Mouse (Mus musculus): ENCODE measurements around the gene Faap24. TPM values are rescaled to one million over a fixed set of nuclear protein-coding genes. Genes with fewer than 3 reads are reported as not detected.

Gene Faap24
- polyA plus RNA-seq (2016; fragmentation: Nextera tagmentation; extraction: Ambion mirVana), result 13.4 and 14.4 TPM in 2 replicates

DNA sequence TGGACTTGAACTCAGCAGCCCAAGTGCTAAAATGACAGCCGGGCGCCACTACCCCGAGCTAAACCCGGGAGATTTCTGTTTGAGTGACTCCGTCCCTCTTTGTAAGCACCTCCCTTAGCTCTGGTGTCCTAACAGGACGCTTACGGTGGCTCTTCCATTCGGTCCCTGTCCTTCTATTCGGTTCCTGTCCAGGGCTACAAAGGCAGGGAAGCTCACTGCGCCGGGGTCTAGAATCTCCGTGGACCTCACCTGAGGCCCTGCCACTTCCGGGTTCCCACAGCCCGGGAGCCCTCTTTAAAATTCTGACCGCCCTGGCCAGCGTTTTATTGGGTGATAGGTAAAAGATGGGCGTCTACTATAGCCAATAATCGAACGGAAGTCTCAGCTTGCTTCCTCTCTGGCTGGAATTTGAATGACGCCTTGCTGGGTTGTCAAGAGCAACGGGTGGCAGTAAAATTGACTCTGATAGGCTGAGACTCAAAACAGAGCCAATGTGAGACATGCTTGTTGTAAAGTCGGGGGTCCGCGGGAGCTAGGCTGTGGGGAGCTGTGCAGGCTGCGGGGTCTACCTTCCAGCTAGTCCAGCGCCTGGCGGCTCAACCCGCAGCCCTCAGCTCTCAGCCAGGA lies at the start of gene Faap24, which contains the start of gene Cep89:
Faap24 (minus strand) TSS at position 295 of the 627 bp plus-strand sequence.
Cep89 (plus strand) TSS at position 494 of the 627 bp plus-strand sequence.
- Histone ChIP-seq H3K36me3 (peaks cover 44% of the 10 kb centered on the region), H3K9ac (peak within 1 kb of the TSS; percentile 73), H3K27me3 (replicated peaks) (no peaks in the 10 kb centered on the region), H3K9me3 (replicated peaks) (no peaks in the 10 kb centered on the region), H3K4me2 (peak within 1 kb of the TSS; percentile 82), H3K27ac (ENCODE audit: poor library complexity, severe bottlenecking) (0 out of 2 replicates have a peak within 1 kb of the TSS, but pooled peaks have one; percentile 17), H3K4me1 (replicated peaks) (peaks cover 19% of the 10 kb centered on the region), H3K4me3 (peak within 1 kb of the TSS; percentile 80)
- WGBS, result under 1% methylated on average over 28 of the region's 28 CpGs
- peak; percentile 95 for ATAC-seq (ENCODE audit: insufficient number of reproducible peaks, low FRiP score)

DNA sequence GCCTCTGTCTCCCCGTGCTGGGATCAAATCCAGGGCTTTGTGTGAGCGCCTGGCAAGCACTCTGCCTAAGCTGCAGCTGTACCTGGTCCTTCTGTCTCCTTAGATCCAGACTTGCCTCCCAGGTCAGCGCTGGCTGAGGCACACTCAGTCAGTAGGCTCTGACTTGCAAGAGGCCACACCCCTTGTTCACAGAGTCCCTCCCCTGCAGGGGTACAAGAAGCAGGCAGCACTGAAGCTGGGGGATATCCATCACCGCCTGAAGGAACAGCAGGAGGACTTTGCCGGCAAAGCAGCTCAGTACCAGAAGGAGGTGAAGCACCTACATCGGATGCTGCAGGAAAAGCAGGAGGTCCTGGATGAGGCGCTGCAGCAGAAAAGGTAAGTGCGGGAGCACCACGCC lies 38.6 kb upstream of the Faap24 start:
- H3K9me3 ChIP-seq (replicated peaks), result no peaks in the 10 kb centered on the region
- no peaks in the 10 kb centered on the region for H3K27me3 ChIP-seq (replicated peaks)
- H3K4me2 ChIP-seq, result no peak overlapping the region
- no peak overlapping the region for H3K9ac ChIP-seq
- no peak overlapping the region for H3K4me3 ChIP-seq
- no peaks in the 10 kb centered on the region for H3K4me1 ChIP-seq (replicated peaks)
- peaks cover 84% of the 10 kb centered on the region for H3K36me3 ChIP-seq
- ATAC-seq (ENCODE audit: insufficient number of reproducible peaks, low FRiP score), result no peak
- H3K27ac ChIP-seq (ENCODE audit: poor library complexity, severe bottlenecking), result no peak overlapping the region
- WGBS, result 79% methylated on average over 9 of the region's 9 CpGs

DNA sequence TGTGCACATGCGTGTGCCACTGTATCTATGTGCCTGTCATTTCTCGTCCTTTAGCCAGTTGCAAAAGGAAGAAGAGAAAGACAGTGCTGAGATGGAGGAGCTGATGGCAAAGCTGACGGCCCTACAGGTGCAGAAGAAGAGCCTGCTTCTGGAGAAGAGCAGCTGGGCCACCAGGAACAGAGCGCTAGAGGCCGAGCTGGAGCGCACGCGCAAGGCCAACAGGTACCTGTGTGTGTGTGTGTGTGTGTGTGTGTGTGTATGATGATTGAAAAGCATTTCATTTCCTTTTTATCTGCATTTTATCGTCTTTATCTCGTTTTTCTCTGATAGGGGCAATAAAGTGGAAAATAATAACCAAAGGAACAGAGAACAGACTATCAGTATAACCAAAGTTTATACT lies 31.5 kb upstream of the Faap24 start:
- peaks cover 88% of the 10 kb centered on the region for H3K36me3 ChIP-seq
- no peak for ATAC-seq (ENCODE audit: insufficient number of reproducible peaks, low FRiP score)
- H3K27ac ChIP-seq (ENCODE audit: poor library complexity, severe bottlenecking), result no peak overlapping the region
- 94% methylated on average over 10 of the region's 10 CpGs for WGBS
- no peaks in the 10 kb centered on the region for H3K4me1 ChIP-seq (replicated peaks)
- no peaks in the 10 kb centered on the region for H3K9me3 ChIP-seq (replicated peaks)
- H3K4me3 ChIP-seq, result no peak overlapping the region
- H3K27me3 ChIP-seq (replicated peaks), result no peaks in the 10 kb centered on the region
- H3K9ac ChIP-seq, result no peak overlapping the region
- no peak overlapping the region for H3K4me2 ChIP-seq

DNA sequence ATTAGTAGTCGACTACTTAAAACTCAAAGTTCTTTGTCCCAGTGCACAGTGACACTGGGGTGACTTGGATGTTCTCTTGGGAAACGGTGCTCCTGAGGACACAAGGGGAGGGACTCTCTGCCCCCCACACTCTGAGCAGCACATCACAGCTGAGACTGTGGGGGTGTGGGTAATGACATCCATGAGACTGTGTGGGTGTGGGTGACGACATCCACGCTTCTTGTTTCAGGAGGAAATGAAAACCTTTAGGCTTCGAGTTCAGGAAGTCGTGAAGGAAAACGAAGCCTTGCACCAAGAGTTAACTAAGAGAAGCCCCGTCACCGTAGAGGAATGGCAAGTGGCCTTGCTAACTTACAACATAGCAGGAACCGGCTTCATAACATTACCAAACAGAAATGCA lies 26.4 kb upstream of the Faap24 start:
- no peaks in the 10 kb centered on the region for H3K27me3 ChIP-seq (replicated peaks)
- H3K27ac ChIP-seq (ENCODE audit: poor library complexity, severe bottlenecking), result no peak overlapping the region
- no peak for ATAC-seq (ENCODE audit: insufficient number of reproducible peaks, low FRiP score)
- H3K4me1 ChIP-seq (replicated peaks), result no peaks in the 10 kb centered on the region
- H3K4me3 ChIP-seq, result no peak overlapping the region
- H3K9me3 ChIP-seq (replicated peaks), result no peaks in the 10 kb centered on the region
- peaks cover 89% of the 10 kb centered on the region for H3K36me3 ChIP-seq
- no peak overlapping the region for H3K4me2 ChIP-seq
- H3K9ac ChIP-seq, result no peak overlapping the region
- 86% methylated on average over 10 of the region's 10 CpGs for WGBS

DNA sequence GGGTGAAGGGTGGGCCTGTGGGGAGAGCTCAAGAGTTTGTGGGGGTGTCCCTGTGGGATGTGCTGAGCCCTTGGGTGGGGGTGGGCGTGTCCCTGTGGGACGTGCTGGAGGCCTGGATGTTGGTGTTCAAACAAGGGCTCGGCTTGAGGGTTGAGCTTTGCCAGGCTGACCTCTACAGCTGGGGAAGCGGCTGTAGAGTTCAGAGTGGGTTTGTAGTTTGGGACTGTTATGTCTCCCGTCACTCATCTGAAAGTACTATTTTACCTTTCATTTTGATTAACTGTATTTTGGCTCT lies 20.0 kb upstream of the Faap24 start:
- H3K27ac ChIP-seq (ENCODE audit: poor library complexity, severe bottlenecking), result no peak overlapping the region
- H3K9me3 ChIP-seq (replicated peaks), result no peaks in the 10 kb centered on the region
- no peak overlapping the region for H3K9ac ChIP-seq
- H3K27me3 ChIP-seq (replicated peaks), result no peaks in the 10 kb centered on the region
- whole genome bisulfite sequencing, result 68% methylated on average over 5 of the region's 5 CpGs
- H3K4me1 ChIP-seq (replicated peaks), result peaks cover 12% of the 10 kb centered on the region
- H3K4me3 ChIP-seq, result no peak overlapping the region
- H3K4me2 ChIP-seq, result no peak overlapping the region
- H3K36me3 ChIP-seq, result peaks cover 60% of the 10 kb centered on the region
- no peak for ATAC-seq (ENCODE audit: insufficient number of reproducible peaks, low FRiP score)

DNA sequence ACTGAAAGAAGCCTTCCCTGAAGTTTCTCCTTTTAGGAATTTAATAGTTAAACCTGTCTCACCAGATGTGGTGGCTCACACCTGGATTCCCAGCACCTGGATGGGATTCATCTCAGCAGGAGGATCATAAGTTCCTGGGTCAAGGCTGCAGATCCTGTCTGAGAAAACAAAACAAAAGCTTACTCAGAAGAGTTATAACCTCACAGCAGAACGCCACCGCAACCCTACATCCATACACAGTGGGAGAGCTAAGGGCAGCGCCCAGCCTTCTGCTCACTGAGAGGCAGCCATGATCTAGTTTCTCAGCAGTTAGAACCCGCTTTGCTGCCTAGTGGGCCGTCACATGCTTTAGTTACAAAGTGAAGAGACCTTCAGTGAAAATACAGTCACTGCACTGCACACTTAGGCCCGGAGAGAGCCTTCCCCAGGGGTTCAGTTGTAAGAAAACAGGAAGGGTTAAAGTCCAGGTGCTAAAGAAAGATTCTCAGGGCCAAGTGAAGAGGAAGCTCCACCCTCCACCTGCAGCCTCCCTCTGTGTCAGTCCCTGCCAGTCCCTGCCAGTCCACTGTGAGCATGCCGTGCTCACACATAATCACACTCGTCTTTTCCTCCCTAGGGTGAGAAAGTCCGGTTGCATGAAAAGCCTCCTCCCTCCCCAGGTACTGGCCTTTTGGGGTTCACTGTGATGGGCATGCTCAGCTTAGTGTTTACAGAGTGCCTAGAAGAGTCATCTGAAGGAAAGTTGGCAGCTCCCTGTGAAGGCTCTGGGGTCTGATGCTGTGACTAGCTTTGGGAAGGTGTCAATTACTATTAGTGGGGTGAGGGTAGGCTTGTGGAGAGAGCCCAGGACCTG lies 19.4 kb upstream of the Faap24 start:
- Histone ChIP-seq H3K4me3 (no peak overlapping the region), H3K4me2 (no peak overlapping the region), H3K4me1 (replicated peaks) (peaks cover 12% of the 10 kb centered on the region), H3K9me3 (replicated peaks) (no peaks in the 10 kb centered on the region), H3K27me3 (replicated peaks) (no peaks in the 10 kb centered on the region), H3K27ac (ENCODE audit: poor library complexity, severe bottlenecking) (no peak overlapping the region), H3K9ac (no peak overlapping the region), H3K36me3 (peaks cover 58% of the 10 kb centered on the region)
- WGBS, result 81% methylated on average over 9 of the region's 9 CpGs
- no peak for ATAC-seq (ENCODE audit: insufficient number of reproducible peaks, low FRiP score)

DNA sequence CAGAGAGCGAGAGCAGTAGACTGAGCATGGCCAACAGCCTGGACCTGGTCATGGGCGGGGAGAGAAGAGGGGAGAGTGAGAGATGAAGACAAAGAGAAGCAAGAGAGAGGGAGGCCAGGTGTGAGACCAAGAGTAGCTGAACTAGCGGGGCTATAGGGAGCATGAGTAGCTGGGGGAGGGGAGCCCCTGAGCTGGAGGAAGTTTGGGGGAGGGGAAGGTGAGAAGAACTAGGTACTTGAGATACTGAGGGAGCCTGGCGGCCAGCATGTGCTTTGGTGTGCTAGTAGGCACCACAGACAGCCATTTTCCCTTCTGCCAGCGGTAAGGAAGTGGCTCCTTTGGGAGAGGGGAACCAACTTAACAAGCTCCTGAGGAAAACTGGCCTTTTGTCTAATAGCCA lies 18.6 kb upstream of the Faap24 start:
- ATAC-seq (ENCODE audit: insufficient number of reproducible peaks, low FRiP score), result no peak
- Histone ChIP-seq H3K4me1 (replicated peaks) (peaks cover 12% of the 10 kb centered on the region), H3K36me3 (peaks cover 58% of the 10 kb centered on the region), H3K9me3 (replicated peaks) (no peaks in the 10 kb centered on the region), H3K4me3 (no peak overlapping the region), H3K27me3 (replicated peaks) (no peaks in the 10 kb centered on the region), H3K4me2 (no peak overlapping the region), H3K9ac (no peak overlapping the region), H3K27ac (ENCODE audit: poor library complexity, severe bottlenecking) (no peak overlapping the region)
- WGBS, result 41% methylated on average over 5 of the region's 5 CpGs

DNA sequence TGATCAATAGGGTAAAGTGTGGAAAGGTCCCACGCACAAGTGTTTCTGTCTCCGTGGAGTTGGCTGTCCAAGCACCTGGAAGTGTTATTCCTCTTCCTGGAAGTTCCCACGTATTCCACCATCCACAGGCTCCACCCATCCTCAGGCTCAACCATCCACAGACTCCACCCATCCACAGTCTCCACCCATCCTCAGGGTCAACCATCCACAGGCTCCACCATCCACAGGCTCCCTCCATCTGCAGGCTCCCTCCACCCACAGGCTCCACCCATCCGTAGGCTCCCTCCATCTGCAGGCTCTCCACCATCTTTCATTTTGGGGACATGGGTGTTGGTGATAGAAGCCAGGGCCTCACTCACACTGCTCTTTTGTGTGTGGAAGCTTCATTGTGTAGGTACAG lies 4.5 kb upstream of the Faap24 start:
- ATAC-seq (ENCODE audit: insufficient number of reproducible peaks, low FRiP score), result no peak
- no peak overlapping the region for H3K27ac ChIP-seq (ENCODE audit: poor library complexity, severe bottlenecking)
- H3K36me3 ChIP-seq, result peaks cover 69% of the 10 kb centered on the region
- H3K4me2 ChIP-seq, result no peak overlapping the region
- H3K4me1 ChIP-seq (replicated peaks), result peaks cover 10% of the 10 kb centered on the region
- no peak overlapping the region for H3K9ac ChIP-seq
- no peaks in the 10 kb centered on the region for H3K27me3 ChIP-seq (replicated peaks)
- no peaks in the 10 kb centered on the region for H3K9me3 ChIP-seq (replicated peaks)
- no peak overlapping the region for H3K4me3 ChIP-seq
- 83% methylated on average over 4 of the region's 4 CpGs for WGBS

DNA sequence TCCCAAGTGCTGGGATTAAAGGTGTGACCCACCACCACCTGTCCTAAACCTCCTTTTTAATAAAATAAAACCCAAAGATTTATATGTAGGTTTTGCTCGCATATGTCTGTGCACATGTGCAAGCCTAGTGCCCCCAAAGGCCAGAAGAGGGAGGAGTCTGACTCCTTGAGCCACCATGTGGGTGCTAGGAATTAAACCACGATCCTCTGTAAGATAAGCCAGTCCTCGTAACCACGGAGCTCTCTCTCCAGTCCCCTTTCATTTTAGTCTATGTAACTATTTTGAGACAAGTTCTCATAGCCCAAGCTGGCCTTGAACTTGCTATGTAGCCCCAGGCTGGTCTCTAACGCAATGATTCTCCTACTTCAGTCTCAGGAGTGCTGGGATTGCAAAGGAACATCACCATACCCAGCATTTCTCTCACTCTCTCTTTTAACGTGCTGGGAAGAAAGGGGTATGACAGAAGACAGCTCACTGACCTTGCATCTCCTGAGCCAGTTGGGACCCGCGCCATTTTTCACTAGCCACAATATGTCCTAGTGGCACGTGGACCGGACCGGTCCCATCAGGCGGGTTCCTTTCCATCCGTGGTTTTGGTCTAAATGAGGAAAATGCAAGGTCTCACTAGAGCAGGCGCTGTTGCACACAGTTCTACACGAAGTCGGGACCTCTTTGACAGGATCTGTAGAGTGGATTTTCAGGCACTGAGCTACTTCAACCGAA lies 741 bp downstream of the Faap24 start:
- ATAC-seq (ENCODE audit: insufficient number of reproducible peaks, low FRiP score), result peak; percentile 16; the same call in 1 of the 2 replicates
- 10% methylated on average over 17 of the region's 17 CpGs for WGBS
- Histone ChIP-seq H3K9ac (peak overlapping the region; percentile 66), H3K27me3 (replicated peaks) (no peaks in the 10 kb centered on the region), H3K27ac (ENCODE audit: poor library complexity, severe bottlenecking) (no peak overlapping the region), H3K4me1 (replicated peaks) (peaks cover 19% of the 10 kb centered on the region), H3K4me2 (peak overlapping the region; percentile 82), H3K36me3 (peaks cover 37% of the 10 kb centered on the region), H3K4me3 (peak overlapping the region; percentile 80), H3K9me3 (replicated peaks) (no peaks in the 10 kb centered on the region)

DNA sequence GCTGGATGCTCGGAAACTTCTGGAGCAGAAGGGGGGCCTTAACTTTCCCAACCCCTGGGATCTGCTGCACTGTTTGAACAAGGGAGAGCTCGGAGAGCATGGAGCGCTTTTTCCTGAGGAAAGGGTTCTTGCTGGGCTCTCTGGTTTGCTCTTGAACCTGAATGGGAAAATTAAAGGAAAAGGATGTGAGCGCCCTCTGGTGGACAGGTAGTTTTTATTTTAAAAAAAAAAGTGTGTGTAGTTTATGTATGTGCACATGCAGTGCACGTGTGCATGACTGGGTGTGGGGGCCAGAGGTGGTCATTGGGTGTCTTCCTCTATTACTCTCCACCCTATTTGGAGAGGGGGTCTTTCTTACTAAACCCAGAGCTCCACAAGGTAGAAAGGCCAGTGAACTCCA lies 3.7 kb downstream of the Faap24 start:
- no peak overlapping the region for H3K4me3 ChIP-seq
- 67% methylated on average over 5 of the region's 5 CpGs for WGBS

DNA sequence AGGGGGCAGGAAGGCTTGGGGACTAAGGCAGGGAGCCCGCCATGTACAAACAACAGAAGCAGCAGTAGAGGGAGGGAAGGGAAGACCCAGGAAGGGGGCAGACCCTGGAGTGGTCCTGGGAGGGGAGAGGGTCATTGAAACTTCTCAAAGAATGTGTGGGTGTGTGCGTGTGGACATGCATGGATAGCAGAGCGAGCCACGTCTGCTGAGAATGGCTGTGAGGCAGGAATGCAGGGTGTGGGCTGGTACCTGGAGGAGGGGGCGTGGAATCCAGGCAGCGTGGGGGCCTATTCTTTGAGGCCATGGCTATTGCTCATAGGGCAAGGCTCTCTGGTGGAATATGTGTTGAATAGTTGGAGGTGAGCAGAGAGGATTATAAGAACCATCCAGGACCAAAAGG lies 7.9 kb downstream of the Faap24 start:
- H3K4me2 ChIP-seq, result no peak overlapping the region
- H3K36me3 ChIP-seq, result peaks cover 12% of the 10 kb centered on the region
- no peak overlapping the region for H3K9ac ChIP-seq
- no peak overlapping the region for H3K27ac ChIP-seq (ENCODE audit: poor library complexity, severe bottlenecking)
- H3K4me3 ChIP-seq, result no peak overlapping the region
- ATAC-seq (ENCODE audit: insufficient number of reproducible peaks, low FRiP score), result no peak
- no peaks in the 10 kb centered on the region for H3K27me3 ChIP-seq (replicated peaks)
- H3K9me3 ChIP-seq (replicated peaks), result no peaks in the 10 kb centered on the region
- 64% methylated on average over 6 of the region's 6 CpGs for WGBS
- H3K4me1 ChIP-seq (replicated peaks), result peaks cover 11% of the 10 kb centered on the region

More for the DNA sequence above, 3.7 kb downstream of the Faap24 start:
- H3K4me1 ChIP-seq (replicated peaks), result peaks cover 17% of the 10 kb centered on the region
- ATAC-seq (ENCODE audit: insufficient number of reproducible peaks, low FRiP score), result no peak
- no peaks in the 10 kb centered on the region for H3K27me3 ChIP-seq (replicated peaks)
- no peak overlapping the region for H3K27ac ChIP-seq (ENCODE audit: poor library complexity, severe bottlenecking)
- H3K4me2 ChIP-seq, result no peak overlapping the region
- no peak overlapping the region for H3K9ac ChIP-seq
- H3K9me3 ChIP-seq (replicated peaks), result no peaks in the 10 kb centered on the region
- H3K36me3 ChIP-seq, result peaks cover 17% of the 10 kb centered on the region

All from heart, embryonic 12.5 days (tissue).